Mouse (Mus musculus) left cerebral cortex, adult 2 months (tissue): ENCODE data around the gene Tcf3. TPM values are rescaled to one million over a fixed set of nuclear protein-coding genes. Genes with fewer than 3 reads are reported as not detected.

Experiments used
- DNase-seq, 2 experiments: peaks; one replicate each; pipeline ENCODE4 v3.0.0; 2021 to 2022; ENCODE audit warnings: low spot score in 2 of 2, mixed read lengths in 1 of 2; ENCODE audit errors: extremely low spot score in 1 of 2
- H3K27ac ChIP-seq: fragments of 200-600 bp; 2 replicates; pipeline ENCODE4 v1.8.1; 2022
- H3K4me3 ChIP-seq: fragments of 200-600 bp; 2 replicates; pipeline ENCODE4 v1.8.1; 2022
- CTCF ChIP-seq: fragments of 200-600 bp; IDR thresholded peaks from 2 replicates; pipeline ENCODE4 v1.8.1; 2022; ENCODE audit warnings: antibody characterized with exemption, mild to moderate bottlenecking, moderate library complexity
- intact Hi-C: fragments of 180-260 bp; cut with DNase I; formaldehyde crosslinking; loops from one replicate; pipeline ENCODE4 v1.15.1; 2025
- microRNA-seq, 2 experiments: library from miRNA; unstranded; fragments of <30 nt; microRNA quantifications; one replicate each; pipeline ENCODE4 v1.2.0; 2021
- total RNA-seq, 2 experiments: library from RNA; stranded (reverse); gene quantifications; 2 replicates each; pipeline ENCODE4 v1.2.3; 2021

The Tcf3 gene
- total RNA-seq, 2 experiments from 2014 or later, result 28.9 to 30.1 TPM

DNA sequence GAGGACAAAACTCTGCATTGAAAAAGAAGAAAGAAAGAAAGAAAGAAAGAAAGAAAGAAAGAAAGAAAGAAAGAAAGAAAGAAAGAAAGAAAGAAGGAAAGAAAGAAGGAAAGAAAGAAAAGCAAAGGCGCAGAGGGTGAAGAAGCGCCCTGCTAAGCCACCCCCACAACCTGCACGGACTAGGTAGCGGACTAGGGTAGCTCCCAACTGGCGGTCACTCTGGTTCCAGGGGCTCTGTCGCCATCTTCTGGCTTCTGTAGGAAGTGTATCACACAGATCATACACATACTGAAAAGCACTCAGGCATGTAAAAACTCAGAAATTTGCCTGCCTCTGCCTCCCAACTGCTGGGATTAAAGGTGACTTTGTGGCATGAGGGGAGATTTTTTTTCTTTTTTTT, 59.4 kb downstream of the Tcf3 start:
- DNase-seq, result peak; percentile 73 to 75
- TF ChIP-seq CTCF, result peak; percentile 83
- intact Hi-C loops, result loop anchor here (1.0 to 10.0 kb wide), 4 partner anchors 23 to 199 kb away; partner anchors contain the start of genes 1600002K03Rik, Apc2 and Efna2
- H3K4me3 ChIP-seq, result no peak overlapping the region
- H3K27ac ChIP-seq, result no peak overlapping the region

DNA sequence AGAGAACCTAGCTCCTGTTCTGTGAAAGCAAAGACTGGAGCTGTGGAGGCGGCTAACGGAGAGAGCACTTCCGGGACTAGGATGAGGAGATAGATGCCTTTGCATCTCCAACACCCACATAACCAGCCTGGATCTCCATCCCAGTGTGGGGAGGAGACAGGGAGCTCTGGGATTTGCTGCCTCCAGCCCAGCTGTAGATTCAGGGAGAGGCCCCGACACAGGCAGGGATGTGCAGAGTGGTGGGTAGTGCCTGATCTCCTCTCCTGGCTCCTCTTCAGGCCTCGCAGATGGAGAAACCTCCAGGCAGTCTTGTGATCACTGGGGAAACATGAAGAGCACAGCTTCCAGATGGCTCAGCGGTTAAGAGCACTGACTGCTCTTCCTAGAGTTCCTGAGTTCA, 60.7 kb downstream of the Tcf3 start:
- Histone ChIP-seq H3K27ac (peak overlapping the region; percentile 70), H3K4me3 (no peak overlapping the region)
- no peak for TF ChIP-seq CTCF
- peak in 1 of 2 experiments; percentile 38 for DNase-seq
- intact Hi-C loops, result loop anchor here (10.0 kb wide), 1 partner anchor 198 kb away; the partner anchor contains the start of genes 1600002K03Rik and Efna2

DNA sequence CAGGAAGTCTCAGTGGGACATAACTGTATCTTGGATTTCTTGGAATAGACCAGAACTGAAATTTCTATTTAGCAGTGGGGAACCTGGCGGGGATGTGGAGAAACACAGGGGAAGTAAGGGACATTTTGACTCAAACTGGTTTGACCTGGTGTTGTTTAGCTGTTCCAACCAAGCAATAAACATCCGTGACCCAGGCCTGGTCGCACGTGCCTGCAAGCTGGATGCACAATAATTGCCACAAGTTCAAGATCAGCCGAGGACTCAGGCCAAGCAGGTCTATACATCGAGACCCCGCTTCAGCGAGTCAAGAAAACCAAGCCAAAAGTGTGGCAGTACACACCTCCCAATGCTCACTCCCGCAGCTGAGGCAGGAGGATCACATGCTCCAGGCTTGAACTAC, 61.5 kb downstream of the Tcf3 start:
- no peak for TF ChIP-seq CTCF
- Histone ChIP-seq H3K4me3 (no peak overlapping the region), H3K27ac (peak overlapping the region; percentile 70)
- intact Hi-C loops, result loop anchor here (2.0 to 10.0 kb wide), 2 partner anchors 15 to 197 kb away; partner anchors contain the start of genes 1600002K03Rik, Efna2 and Plk5
- DNase-seq, result no peak

DNA sequence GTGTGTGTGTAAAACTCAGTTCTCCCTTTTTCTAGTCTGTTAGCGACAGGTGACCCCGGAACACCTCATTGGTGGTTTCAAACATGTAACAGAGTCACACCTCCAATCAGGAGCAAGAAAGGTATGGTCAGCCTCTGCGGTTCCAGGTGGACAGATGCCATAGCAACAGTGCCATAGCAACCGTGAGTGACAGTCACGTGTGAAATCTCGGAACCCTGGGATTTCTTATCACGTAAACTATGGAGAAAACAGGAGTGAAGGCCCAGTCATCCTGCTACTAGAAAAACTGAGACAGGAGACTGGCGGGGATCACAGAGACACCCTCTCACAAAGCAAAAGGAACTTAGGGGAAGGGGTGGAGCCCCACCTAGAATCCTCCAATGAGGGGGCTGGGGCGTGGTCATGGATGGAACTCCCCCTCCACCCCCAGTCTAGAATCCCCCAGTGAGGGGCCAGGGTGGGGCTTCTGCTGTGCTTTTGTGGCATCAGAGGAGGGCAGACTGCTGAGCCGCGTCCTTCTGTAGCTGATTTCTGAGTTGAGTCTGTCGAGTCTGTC, 62.0 kb downstream of the Tcf3 start:
- peak; percentile 43 to 54 for DNase-seq
- TF ChIP-seq CTCF, result no peak
- Histone ChIP-seq H3K4me3 (no peak overlapping the region), H3K27ac (peak overlapping the region; percentile 47)
- intact Hi-C loops, result loop anchor here (2.0 to 10.0 kb wide), 2 partner anchors 15 to 197 kb away; partner anchors contain the start of genes 1600002K03Rik, Efna2 and Plk5

DNA sequence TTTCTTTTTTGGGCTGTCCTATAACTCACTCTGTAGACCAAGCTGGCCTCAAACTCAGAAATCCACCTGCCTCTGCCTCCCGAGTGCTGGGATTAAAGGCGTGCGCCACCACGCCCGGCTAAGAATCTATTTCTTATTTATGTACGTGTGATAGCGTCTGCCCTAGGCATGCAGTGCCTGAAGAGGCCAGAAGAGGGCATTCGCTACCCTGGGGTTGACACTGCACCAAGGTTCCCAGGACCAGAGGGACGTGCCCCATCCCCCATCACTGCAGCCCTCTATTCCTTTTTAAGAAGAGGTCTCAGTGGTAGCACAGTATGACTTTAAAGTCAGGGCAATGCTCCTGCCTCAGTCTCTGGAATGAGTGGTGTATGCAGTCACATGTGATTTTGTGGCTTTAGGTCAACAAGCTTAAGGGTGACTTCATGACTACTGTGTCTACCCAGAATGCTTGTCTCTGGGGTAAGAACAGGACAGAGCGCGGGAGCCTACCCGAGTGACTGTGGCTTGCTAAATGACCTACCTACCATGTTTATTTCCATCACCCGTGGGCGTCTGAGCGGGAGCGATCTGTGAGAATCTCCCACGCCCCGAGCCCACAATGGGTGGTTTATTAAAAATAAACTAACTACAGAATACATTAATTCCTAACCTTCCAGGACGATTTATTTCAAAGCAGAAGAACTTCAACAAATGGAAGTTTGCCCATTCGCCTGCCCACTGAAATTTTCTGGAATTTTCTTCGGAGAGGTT, 63.3 kb downstream of the Tcf3 start:
- peak; percentile 33; the same call in 1 of the 2 replicates for TF ChIP-seq CTCF
- Histone ChIP-seq H3K27ac (peak overlapping the region; percentile 36; the same call in 1 of the 2 replicates), H3K4me3 (no peak overlapping the region)
- DNase-seq, result no peak
- intact Hi-C loops, result loop anchor here (2.0 to 10.0 kb wide), 2 partner anchors 13 to 195 kb away; partner anchors contain the start of genes 1600002K03Rik, Efna2 and Plk5

DNA sequence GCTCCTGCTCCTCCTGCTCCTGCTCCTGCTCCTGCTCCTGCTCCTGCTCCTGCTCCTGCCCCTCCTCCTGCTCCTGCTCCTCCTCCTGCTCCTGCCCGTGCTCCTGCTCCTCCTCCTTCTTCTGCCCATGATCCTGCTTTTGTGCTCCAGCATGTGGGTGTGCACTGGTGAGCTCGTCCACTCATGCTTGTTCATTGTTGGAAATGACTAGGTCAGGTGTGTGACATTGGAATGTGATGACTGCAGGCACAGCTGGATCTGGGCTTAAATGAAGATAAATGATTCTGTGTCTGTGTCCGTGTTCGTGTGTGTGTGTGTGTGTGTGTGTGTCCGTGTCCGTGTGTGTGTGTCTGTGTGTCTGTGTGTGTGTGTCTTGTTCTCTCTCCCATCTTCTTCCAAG, 65.1 kb downstream of the Tcf3 start:
- no peak overlapping the region for H3K4me3 ChIP-seq
- DNase-seq, result no peak
- no peak for TF ChIP-seq CTCF
- intact Hi-C loops, result no loop called here
- H3K27ac ChIP-seq, result no peak overlapping the region

DNA sequence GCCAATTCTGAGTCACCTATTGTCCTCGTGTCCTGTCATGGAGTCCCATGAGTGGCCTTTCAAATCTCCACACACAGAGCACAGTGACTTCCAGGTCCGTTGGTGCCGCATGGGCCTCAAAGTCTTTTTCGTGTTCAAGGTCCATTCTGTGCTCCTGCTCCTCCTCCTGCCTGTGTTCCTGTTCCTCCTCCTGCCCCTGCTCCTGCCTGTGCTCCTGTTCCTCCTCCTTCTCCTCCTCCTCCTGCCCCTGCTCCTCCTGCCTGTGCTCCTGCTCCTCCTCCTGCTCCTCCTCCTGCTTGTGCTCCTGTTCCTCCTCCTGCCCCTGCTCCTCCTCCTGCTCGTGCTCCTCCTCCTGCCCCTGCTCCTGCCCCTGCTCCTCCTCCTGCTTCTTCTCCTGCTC, 65.5 kb downstream of the Tcf3 start:
- TF ChIP-seq CTCF, result no peak
- no peak for DNase-seq
- Histone ChIP-seq H3K27ac (no peak overlapping the region), H3K4me3 (no peak overlapping the region)
- intact Hi-C loops, result no loop called here

DNA sequence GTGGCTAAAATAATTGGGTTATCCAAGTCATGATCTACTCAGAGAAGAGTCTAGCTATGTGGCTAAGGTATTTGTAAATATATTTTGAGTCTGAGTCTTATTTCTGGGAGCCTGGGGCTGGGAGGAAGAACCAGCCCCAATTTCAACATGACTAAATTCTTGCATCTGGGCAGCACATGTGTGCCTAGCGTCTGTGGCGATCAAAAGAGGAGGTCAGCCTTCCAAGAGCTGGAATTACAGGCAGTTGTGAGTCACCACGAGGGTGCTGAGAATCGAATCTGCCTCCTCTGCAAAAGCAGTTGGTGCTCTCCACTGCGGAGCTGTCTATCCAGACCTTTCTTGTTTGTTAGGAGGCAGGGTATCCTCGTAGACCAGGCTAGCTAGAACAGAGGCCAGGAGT, 67.7 kb downstream of the Tcf3 start:
- no peak for DNase-seq
- intact Hi-C loops, result no loop called here
- no peak overlapping the region for H3K4me3 ChIP-seq
- TF ChIP-seq CTCF, result no peak
- no peak overlapping the region for H3K27ac ChIP-seq

DNA sequence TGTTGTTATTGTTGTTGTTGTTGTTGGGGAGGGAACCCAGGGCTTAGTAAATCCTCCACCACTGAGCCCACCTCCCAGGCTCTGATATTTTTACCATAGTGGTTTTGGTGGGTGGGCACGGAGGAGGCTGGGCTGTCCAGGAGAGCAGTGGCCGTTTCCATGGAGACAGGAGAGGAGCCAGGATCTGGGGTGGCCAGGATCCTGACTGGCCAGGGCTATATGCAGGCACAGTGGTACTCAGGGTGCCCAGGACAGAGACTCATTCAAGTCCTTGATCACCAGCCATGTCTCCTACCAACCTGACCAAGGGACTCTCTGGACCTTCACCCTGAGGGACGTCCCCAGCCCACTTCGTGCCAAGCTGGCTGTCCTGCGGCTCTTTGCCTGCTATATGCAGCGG, 69.7 kb downstream of the Tcf3 start:
- intact Hi-C loops, result no loop called here
- no peak for DNase-seq
- Histone ChIP-seq H3K27ac (no peak overlapping the region), H3K4me3 (no peak overlapping the region)
- TF ChIP-seq CTCF, result no peak

Small RNA genes lying within 50 kb of the gene (microRNA-seq; reads per million reads assigned to microRNA genes)
- 0 to 0.49 reads per million in 2 experiments for gene Gm22721

Other genes starting within 250 kb of the Tcf3 start
- 10 to 100 TPM; 37.8 to 43.3 TPM for gene Mum1, start 207.2 kb downstream of the Tcf3 start, total RNA-seq
- 100 to 1,000 TPM; 194 to 206 TPM for gene Ndufs7, start 184.5 kb downstream of the Tcf3 start, total RNA-seq
- gene Gamt, start 172.6 kb downstream of the Tcf3 start, total RNA-seq, result 10 to 100 TPM; 16.6 to 23.3 TPM
- 10 to 100 TPM; 87.4 to 90.3 TPM for gene Dazap1, start 172.2 kb downstream of the Tcf3 start, total RNA-seq
- gene Rps15, start 141.2 kb downstream of the Tcf3 start, total RNA-seq, result 100 to 1,000 TPM; 816 to 913 TPM
- gene Apc2, start 137.7 kb downstream of the Tcf3 start, total RNA-seq, result 100 to 1,000 TPM; 111 to 113 TPM
- gene 2310011J03Rik, start 113.1 kb downstream of the Tcf3 start, total RNA-seq, result 10 to 100 TPM; 26.3 to 26.9 TPM
- gene Pcsk4, start 104.1 kb downstream of the Tcf3 start, total RNA-seq, result 1 to 10 TPM; 4.0 to 5.4 TPM
- gene Reep6, start 103.7 kb downstream of the Tcf3 start, total RNA-seq, result 10 to 100 TPM; 13.5 to 13.6 TPM
- 10 to 100 TPM in 1 of 2 experiments, 1 to 10 TPM in 1; 7.9 to 11.1 TPM for gene Adamtsl5, start 85.2 kb downstream of the Tcf3 start, total RNA-seq
- 10 to 100 TPM; 27.3 to 37.9 TPM for gene Plk5, start 77.2 kb downstream of the Tcf3 start, total RNA-seq
- gene Mex3d, start 46.0 kb downstream of the Tcf3 start, total RNA-seq, result 10 to 100 TPM; 19.2 to 20.6 TPM
- gene Mbd3, start 34.1 kb downstream of the Tcf3 start, total RNA-seq, result 100 to 1,000 TPM; 139 to 150 TPM
- 100 to 1,000 TPM; 373 to 394 TPM for gene Uqcr11, start 26.8 kb downstream of the Tcf3 start, total RNA-seq
- not detected for gene Onecut3, start 61.2 kb upstream of the Tcf3 start, total RNA-seq
- gene Atp8b3, start 105.5 kb upstream of the Tcf3 start, total RNA-seq, result under 1 TPM; 0.11 to 0.63 TPM
- 10 to 100 TPM; 46.5 to 51.3 TPM for gene Rexo1, start 127.9 kb upstream of the Tcf3 start, total RNA-seq
- gene Klf16, start 143.7 kb upstream of the Tcf3 start, total RNA-seq, result 10 to 100 TPM; 48.2 to 59.7 TPM
- 100 to 1,000 TPM; 185 to 191 TPM for gene Abhd17a, start 156.7 kb upstream of the Tcf3 start, total RNA-seq
- 10 to 100 TPM; 41.5 to 44.8 TPM for gene Scamp4, start 169.2 kb upstream of the Tcf3 start, total RNA-seq
- 1 to 10 TPM; 1.3 to 5.6 TPM for gene Adat3, start 169.2 kb upstream of the Tcf3 start, total RNA-seq
- gene Gm49322, start 172.4 kb upstream of the Tcf3 start, total RNA-seq, result 1 to 10 TPM; 2.7 to 4.2 TPM
- 100 to 1,000 TPM; 244 to 251 TPM for gene Csnk1g2, start 189.2 kb upstream of the Tcf3 start, total RNA-seq
- gene Btbd2, start 223.4 kb upstream of the Tcf3 start, total RNA-seq, result 10 to 100 TPM; 85.1 to 96.7 TPM
- gene Mknk2, start 244.5 kb upstream of the Tcf3 start, total RNA-seq, result 10 to 100 TPM; 42.8 to 48.8 TPM